Mouse (Mus musculus): ENCODE measurements at regions not wholly inside any gene's neighbourhood (a gene's known extent, or its start where the extent isn't known, plus 50 kb on each side); places are given as distances from the start of the nearest gene placed in this dataset.

DNA sequence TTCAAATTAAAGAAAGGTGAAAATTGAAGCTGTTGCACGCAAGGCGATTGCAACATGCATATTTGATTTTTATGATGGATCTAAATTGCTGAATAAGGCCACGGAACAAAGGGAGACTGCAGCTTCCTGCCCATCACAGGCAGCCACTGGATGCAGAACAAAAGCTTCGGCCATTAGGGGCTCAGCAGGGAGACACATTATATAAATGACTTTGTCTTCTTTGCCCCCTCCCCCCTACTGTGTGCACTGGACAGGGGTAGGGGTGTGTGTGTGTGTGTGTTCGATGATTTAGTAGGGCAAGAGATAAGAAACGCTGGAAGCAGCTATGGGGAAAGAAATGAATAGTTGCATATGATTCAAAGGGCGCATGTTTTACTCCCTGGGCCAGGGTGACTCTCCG is 481.2 kb upstream of the Pmfbp1 start:
- DNase-seq = no peak

DNA sequence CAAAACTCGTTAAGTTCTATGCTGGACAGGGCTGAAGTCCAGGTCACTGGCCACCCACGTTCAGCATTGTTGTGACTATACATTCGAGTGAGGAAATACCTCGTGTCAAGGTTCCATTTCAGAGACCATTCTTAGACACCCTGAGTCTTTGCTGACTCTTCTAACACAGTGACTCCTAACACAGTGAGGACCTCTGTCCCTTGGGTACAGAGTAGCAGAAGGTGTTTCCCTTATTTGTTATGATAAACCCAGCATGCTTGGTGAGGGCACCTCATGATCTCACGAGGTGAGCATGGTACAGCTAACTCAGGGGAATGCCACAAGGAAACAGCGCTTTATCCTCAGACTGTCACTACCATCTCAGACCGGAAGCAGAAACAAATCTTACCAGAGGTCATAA is 480.2 kb upstream of the Pmfbp1 start:
- DNase-seq = no peak

DNA sequence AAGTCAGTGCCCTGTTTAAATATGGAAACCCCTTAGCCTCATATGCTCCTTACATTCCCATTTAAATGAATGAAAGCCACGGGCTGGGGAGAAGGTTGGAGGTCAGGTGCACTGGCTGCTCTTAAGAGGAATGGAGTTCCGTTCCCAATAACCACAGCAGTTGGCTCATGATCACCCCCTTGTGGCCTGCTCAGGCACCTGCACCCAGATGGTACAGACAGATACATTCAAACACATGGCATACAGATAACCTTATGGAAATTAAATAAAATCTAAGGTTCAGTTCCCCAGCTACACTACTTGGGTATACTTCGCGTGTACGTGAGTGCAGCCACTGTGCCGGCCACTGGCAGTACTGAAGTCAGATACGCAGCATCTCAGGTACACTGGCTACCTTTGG is 479.1 kb upstream of the Pmfbp1 start:
- peak; percentile 18 for DNase-seq

DNA sequence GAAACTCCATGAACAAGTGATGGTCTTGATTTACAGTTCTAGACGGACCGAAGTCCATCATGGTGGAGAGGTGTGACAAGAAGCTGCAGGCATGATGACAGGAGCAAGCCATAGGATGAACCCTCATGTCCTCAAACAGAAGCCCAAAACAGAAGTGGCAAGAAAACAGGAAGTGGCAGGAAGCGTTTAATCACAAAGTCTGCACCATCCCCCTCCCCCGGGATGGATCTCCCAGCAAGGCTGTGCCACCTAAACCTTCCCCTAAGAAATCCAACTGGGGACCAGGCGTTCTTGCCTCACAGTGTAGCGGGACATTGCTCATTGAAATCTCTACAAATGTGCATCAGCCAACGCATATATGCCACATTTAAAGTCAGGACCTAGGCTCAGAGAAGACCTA is 474.3 kb upstream of the Pmfbp1 start:
- no peak for DNase-seq

DNA sequence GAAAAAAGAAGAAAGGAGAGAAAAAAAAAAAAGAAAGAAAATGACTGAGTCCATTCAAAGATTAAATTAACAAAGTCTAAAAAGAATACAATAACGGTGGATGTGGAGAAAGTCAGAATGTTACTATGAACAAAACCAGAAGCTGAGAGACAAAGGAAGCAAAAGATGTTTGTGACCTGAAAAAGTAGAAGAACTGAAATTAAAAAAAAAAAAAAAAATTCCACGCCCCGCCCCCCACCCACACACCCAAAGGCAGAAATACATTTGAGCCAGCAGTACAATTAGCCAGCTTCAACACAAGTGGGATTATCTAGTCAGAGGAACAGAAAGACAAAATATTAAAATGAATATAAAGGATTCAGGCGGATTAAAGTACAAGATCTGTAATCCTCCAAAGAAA is 473.7 kb upstream of the Pmfbp1 start:
- no peak for DNase-seq

DNA sequence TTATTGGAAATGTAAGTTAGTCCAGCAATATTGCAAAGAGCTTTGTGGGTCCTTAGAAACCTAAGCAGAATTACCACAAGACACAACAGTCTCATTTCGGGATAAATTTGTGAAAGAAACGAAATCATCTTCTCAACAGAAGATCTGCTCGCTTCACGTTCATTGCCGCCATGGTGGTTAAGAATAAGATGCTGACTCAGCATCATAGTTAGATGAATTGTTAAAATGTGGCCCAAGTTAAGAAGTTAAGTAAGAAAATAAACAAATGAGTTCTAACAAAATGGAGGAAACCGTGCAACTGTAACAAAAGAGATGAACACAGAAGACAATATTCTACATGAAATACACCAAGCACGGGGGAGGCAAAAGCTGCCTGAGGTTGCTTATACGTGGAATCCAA is 465.9 kb upstream of the Pmfbp1 start:
- DNase-seq = no peak

DNA sequence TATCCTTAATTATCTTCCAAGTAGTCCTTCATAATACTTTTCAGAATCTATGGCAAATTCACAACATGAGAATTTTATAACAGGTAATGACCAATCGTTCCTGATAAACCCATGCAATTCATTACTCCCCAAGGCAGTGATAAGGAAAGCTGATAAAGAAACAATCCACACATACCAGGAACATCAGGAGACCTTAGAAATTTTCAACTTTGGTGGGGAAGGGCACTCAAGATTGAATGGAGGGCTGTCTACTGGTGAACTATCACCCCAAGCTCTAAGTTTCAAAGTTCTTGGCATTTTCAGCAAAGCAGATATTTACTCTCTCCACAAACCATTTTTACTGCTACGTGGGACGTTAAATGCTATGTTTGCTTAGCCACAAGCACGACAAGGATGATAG is 440.2 kb upstream of the Pmfbp1 start:
- no peak for DNase-seq

DNA sequence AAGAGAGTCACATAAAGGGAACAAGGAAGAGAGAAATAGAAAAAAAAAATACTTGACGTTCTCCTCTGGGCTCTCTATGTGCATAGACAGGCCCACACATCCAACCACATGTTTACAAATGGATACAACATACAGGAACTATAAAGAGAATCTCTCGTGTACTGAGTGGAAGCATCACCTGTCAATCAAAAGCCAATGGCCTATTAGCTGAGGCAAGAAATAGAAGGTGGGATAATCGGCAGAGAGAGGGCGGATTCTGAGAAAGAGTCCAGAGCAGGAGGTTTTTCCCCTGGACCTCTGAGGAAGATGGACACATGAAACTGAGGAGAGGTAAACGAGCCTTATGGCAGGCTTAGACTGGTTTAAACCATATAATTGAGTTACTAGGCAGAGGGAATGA is 434.7 kb upstream of the Pmfbp1 start:
- no peak for DNase-seq

DNA sequence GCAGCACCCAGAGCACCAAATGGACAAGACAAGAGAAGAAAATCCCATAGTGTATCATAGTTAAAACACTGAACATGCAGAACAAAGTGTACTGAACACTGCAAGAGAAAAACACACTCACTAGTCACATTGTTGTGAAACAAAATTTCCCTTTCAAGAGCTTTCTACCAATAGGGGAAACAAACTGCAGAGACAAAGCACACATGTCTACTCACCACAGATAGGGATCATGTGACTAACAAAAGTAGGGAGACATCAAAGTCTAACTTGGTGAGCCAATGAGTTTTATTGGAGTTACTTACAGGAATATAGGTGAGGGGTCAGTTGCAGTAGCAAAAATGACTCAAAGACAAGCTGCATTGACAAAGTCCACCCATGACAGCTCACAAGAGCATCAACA is 431.5 kb upstream of the Pmfbp1 start:
- no peak for DNase-seq

DNA sequence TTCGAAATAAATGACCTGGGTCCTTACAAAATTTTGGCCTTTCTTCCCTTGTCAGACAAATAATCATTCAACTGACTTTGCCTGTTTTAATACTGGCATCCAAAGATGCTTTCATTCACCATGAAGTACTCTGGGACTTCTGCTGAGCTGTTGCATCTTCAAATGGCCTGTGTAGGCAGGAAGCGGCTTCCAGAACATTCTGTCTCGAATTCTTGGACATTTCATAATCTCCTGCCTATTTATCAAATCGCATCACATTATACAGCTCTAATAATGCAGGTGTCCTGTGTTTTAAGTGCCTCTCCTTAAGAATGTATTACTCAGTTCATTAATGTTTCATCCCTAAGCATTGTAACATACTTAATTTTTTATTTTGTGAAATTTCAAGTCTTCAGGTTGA is 420.1 kb upstream of the Pmfbp1 start:
- DNase-seq = no peak

DNA sequence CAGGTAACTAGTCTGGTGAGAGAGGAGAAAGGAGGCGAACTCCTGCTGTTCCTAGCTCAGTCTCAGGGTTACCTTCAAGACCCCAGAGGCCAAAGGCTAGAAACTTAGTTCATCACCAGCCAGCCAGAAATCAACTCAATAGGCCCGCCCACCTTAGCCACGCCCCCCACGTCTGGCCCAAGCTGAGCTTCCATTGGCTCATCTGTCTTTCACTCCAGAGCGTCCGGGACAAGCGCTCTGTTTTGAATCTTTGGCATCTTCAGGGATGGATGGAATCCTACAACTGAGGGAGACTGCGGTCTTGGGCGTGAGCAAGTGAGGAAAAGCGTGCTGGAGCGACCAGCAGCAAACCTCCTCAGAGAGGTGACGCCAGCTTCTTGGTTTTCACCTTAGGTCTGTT is 418.8 kb upstream of the Pmfbp1 start:
- no peak for DNase-seq

DNA sequence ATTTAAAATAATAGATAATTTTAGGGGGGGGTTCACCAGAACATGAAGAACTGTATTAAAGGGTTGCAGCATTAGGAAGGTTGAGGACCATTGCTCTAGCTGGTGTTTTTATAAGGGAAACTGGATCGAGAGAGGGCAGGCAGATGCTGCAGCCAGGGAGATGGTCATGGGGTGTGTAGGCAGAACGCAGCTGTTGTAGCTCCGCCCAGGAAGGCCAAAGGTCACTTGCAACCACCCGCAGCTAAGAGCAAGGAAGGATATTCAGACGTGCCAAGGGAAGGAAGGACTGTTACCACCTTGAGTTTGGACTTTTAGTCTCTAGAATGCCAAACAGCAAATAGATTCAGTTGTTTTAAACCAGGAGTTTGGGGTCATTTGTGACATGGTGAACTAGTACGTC is 414.6 kb upstream of the Pmfbp1 start:
- peak; percentile 8 for DNase-seq

DNA sequence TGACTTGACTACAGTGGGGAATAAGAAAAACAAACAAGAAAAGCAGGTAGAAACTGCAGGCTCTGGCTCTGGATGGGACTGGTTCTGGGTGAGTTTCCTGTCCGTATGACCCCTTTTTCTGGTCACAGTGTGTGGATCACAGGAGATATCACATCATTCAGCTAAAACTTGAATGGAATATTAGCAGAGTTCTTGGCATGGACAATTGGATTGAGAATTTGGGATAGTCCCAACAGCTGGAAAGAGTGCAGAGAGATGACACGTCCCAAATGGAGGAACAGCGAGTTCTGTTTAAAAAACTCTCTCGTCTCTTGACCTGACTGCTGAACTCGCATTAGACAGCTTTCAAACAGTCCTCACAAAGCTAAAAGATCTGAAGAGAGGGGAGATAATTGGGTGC is 412.5 kb upstream of the Pmfbp1 start:
- no peak for DNase-seq

DNA sequence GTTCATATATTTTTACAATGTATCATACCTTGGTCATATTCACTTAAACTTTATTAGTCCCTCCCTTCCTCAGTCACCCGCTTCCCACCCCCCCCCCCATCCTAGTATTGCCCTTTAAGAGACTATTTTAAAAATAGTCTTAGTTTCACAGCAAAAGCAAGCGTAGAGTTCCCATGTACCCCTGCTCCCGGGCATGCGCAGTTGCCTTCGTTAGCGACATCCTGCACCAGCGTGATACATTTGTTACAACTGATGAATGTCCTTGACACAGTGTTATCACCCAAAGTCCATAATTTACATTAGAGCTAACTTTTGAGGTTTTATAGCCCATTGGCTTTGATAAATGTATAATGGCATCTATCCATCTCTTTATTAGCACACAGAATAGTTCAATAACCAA is 408.7 kb upstream of the Pmfbp1 start:
- DNase-seq = no peak

DNA sequence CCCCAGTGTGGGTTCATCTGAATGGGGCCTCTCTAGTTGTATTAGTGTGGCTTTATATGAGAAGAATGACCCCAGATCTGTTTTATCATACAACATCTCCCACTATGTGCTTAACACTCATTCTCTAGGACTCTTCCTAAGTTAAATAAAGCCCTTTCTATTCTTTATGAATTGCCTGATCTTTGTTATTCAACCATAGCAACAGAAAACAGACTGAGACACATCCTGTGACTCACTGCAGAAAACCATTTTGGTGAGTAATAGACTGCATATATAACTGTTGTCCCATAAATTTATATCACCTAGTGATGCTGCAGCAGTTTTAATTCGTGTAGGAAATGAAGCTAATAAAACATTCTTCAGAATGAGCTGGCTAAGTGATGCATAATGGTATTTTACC is 406.0 kb upstream of the Pmfbp1 start:
- DNase-seq = no peak

DNA sequence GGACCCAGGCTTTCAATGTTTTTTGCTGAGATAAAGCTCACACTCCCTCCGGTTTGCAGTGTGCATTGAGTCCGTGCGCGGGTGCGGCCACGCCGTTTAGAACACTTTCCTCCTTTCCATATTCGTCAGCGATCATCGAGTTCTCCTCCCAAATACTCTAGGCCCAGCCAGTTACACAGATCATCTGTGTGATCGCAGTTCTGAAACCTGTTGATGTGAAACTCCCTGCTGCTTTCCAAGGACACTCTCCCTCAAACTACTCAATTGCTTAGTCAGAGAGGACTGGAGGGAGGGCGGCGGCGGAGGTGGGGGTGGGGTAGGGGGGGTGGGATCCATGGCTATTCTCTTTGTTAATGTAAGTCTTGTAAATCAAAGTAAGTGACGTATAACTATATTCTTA is 394.2 kb upstream of the Pmfbp1 start:
- no peak for DNase-seq

DNA sequence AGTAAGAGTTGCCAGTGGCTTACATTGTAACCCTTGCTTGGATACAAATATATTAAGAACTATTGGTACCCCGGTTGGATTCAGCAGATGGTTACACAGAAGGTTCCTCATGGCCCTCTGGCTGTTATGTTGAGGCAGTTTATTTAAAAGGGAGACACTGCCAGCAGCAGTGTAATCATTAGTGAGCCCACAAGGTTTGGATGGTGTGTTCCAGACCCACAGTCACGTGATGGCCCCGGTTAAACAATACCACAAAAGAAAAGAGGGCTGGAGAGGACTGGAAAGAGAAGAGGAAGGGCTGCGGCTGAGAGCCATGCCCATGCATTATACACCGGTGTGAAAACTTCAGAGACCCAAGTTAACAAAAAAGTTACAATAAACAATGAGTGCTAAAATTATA is 392.4 kb upstream of the Pmfbp1 start:
- peak; percentile 8 for DNase-seq

DNA sequence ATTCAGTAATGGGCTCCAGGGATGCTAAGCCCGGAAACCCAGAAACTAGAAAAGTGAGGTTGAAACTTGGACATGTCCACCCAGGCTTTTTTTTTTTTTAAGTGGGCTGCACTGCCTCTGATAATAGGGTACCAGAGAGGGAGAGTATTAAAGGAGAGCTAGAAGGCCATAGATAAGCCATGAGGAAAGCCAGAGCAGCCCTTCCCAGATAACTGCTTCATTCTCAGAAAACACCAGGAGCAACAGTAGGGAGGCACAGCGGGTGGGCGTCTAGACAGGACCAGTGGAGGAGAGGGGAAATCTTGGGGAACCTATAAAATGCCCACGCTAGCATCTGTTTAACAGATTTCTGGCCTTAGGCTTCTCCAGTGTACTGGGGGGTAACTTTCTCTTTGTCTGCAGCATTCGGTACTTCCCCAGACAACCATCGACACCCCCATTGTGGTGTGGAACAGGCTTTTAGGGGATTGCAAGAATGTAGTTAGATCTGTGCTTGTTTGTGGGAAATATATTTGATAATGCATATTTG is 389.0 kb upstream of the Pmfbp1 start:
- no peak for DNase-seq

DNA sequence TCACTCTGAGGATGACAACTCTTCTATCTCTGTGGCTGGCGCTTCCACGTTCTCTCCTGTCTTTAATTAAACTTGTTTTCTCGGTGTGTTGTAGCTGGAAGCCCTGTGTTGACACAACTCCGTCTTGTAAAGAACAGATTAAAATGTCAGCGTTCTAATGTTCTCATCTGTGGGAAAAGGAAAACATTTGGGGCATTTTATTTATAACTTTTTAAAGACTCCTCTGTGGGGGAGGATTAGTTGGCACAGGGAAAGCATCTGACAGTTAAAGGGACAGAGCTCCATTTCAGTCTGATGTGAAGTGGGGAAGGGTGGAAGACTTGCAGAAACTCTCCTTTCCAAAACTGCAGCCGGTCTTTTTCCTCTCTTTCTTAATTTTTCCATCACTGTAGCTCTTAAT is 388.1 kb upstream of the Pmfbp1 start:
- no peak for DNase-seq

DNA sequence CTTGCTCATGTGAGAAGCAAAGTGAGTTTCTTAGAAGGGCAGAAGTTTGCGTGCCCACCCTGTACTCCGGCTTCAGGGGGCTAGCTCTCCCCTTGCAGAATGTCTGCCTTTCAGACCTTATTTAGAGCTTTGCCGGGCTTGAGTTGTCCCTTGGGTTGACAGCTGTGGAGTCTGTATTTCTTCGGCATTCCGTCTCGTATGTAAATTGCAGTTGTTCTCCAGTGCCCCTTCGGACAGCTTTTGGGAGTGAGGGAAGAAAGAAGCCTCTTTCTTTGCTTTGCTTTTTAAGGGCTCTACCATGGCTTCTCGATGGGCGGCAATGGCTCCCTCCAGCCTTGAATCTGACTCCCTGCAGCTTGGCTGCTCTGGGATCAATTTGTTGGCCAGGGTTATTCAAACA is 386.9 kb upstream of the Pmfbp1 start:
- DNase-seq = no peak

DNA sequence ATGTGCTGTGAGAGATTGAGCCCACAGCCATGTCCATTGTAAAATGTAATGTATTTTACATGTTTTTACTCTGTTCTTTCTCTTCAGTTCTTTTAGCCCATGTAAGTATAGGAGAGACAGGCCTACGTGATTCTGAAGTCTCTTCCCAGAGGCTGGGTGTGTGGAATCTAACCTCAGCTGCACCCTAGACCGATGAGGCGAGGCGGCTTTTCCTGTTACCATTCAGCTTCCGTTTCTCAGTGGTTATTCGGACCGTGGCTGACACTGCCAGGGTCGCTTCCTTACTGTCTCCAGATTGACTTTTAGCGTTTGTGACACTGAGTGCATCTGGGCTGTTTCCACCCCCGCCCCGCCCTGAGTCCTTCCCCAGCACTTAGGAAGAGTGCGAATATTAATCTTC is 386.1 kb upstream of the Pmfbp1 start:
- DNase-seq = no peak

DNA sequence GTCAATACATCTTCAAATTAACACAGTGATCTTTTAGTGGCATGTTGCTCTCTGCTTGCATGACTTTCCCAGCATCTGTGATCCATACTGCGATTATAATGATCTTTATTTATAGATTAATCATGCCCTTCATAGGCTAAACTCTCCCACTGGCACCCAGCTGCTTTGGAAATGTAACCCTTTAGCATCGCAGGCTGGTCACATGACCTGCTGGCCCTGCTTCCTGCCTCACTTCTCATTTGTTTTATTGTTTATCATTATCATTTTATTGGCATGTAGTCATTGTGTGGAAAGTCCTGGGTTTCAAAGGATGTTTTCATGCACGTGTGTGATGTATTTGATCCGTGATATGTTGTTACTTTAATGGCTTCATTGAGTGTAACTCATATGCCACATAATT is 384.4 kb upstream of the Pmfbp1 start:
- no peak for DNase-seq

DNA sequence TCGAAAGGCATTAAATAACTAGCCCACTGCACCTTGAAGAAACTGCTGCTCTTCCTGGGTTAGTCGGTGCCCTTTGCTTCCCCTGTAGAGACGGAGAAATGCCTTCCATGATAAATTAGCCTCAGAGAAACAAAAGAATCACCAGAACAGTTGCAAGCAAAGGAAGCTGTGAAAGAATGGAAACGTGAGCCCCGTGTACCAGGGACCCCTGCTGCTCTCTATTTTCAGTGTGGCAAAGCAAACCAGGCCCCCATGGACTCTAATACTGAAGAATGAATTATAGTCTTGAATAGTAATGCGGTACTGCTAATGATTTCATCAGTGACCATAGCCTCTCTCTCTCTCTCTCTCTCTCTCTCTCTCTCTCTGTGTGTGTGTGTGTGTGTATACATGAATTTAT is 372.1 kb upstream of the Pmfbp1 start:
- no peak for DNase-seq

DNA sequence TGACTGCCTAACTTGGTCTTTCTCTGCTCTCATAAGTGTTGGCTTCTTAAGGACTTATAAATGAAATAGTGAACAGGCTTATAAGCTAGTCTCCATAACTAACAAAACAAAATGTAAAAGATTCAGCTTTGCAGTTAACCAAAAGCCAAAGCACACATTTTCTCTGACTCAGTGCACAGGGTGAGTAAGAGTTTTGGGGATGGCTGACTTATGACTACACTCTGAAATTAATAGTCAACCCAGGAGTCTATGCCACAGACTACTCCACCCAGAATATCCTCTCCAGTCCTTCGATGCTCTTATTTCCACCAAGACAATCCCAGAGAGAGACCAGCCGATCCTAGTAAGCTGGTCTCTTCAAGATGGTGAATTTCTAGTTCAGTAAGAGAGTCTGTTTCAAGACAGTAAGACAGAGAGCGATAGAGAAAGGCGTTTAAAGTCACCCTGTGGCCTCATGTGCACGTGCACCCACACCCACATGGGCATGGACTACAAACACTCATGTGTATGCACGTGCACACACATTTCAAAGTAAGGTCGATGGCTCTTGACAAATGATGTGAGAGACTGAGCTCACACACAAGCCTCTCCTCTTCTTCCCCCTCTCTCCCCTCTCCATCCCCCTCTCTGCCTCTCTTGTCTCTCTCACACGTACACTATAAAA is 351.2 kb upstream of the Pmfbp1 start:
- DNase-seq = no peak

DNA sequence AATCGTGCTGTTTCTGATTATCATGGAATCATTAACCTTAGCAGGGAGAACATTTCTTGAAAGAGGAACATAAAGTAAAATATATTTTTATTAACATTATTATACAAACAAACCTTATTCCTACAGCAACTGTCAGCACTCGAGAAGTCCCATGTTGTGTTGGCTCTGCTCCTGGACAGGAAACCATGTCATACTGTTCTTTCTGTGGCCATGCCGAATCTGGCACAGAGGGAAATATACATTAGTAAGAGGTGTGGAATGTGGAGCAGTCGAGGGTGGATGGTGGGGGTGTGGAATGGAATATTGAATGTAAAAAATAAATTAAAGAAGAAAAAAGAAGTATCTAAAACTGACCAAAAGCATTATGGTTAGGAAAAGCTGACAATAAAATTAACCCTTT is 342.1 kb upstream of the Pmfbp1 start:
- DNase-seq = no peak

DNA sequence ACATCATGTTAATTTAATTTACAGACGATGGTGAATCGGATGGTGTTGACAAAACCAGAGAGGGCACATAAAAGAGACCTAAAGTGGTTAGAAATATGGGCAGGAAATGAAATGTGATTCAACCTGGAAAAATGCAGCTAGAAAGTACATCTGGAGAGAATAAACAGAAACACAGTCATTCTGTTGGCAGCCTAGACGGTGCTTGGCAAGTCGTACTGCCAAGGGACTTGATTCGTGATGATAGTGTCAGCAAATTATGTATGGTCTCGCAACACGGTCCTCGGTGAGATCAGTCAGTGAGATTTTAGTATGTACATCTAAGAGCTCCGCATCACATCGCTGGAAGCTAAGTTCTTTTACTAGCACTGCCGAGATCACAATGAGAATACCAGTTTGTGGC is 338.3 kb upstream of the Pmfbp1 start:
- DNase-seq = peak; percentile 3
